Mouse (Mus musculus) small intestine, adult 10 weeks (tissue): Measurements from ENCODE around the gene Zbtb48. TPM values are rescaled to one million over a fixed set of nuclear protein-coding genes. Genes with fewer than 3 reads are reported as not detected.

Source experiments
- polyA plus RNA-seq: library from polyadenylated mRNA; stranded (reverse); fragments of 350-450 nt; fragmentation: Illumina TruSeq; extraction: RNeasy Lipid Tissue Mini Kit (QIAGEN cat#74804); gene quantifications from one replicate; pipeline ENCODE4 v1.2.3, GENCODE M21; 2014; ENCODE audit warnings: low replicate concordance

The Zbtb48 gene
- polyA plus RNA-seq: 1.3 TPM

GRCm38 (mm10) chr4:152027524-152027923 is at the start of gene Zbtb48:
Gene Zbtb48, minus strand, starts transcription at chr4:152027671.

GRCm38 (mm10) chr4:152072121-152072601 is 44.7 kb upstream of the Zbtb48 start, which contains the start of gene Plekhg5:
Gene Plekhg5, plus strand, starts transcription at chr4:152072498.

GRCm38 (mm10) chr4:152038985-152039830 is 11.7 kb upstream of the Zbtb48 start, which contains the start of gene Nol9:
Gene Nol9, plus strand, starts transcription at chr4:152039321.

DNA sequence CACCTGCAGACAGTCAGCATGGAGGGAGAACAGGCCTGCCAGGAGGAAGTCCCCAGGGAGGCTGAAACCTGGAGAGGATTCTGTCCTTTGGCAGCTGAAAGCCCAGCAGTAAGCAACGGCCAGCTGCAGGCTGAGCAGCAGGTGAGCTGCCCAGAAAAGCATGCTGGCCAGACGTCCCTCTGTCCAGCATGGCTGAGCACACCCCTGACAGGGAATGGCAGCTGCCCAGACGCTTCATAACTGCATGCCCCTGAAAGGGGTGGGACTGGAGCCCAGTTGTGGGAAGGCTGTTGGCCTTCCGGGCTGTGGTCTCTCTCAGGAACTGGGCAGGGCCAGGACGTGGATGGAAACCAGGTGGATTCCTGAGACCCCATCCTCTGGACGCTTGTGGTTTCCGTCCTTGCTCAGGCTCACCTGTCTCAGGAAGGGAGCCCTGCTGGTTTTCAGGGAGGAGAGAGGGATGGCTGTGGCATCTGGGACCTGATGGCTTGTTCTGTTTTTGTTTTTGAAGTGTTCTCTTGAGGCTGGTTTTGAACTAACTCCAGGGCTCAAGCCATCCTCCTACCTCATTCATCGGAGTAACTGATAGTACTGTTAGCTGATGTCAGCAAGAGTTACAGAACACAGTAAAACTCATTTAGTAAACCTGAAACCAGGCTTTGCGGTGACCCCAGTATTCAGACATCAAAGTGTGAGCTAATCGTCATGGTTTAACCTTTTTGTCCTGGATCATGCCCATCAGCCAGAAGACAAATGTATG is 10.9 kb upstream of the Zbtb48 start, which contains the start of gene Tas1r1:
Gene Tas1r1 (minus strand): TSS at position 344 of the 760 bp plus-strand sequence.

GRCm38 (mm10) chr4:152008622-152009075 is 18.8 kb downstream of the Zbtb48 start, which contains the start of gene Klhl21:
Gene Klhl21, plus strand, starts transcription at chr4:152008803.

GRCm38 (mm10) chr4:151996173-151996950 is 31.1 kb downstream of the Zbtb48 start, which contains the start of gene Phf13:
Gene Phf13, minus strand, starts transcription at chr4:151996258.

GRCm38 (mm10) chr4:151988342-151989109 is 38.9 kb downstream of the Zbtb48 start, which contains the start of gene Thap3:
Gene Thap3, minus strand, starts transcription at chr4:151988997.

Other genes with a start within 250 kb of the Zbtb48 start
- 30.6 TPM for gene Camta1, start 165.8 kb downstream of the Zbtb48 start, polyA plus RNA-seq
- 17.6 TPM for gene Dnajc11, start 94.0 kb downstream of the Zbtb48 start, polyA plus RNA-seq
- gene Thap3, start 38.7 kb downstream of the Zbtb48 start, polyA plus RNA-seq: not detected
- gene Phf13, start 31.4 kb downstream of the Zbtb48 start, polyA plus RNA-seq: 4.8 TPM
- 1.1 TPM for gene Klhl21, start 18.9 kb downstream of the Zbtb48 start, polyA plus RNA-seq
- gene Tas1r1, start 10.9 kb upstream of the Zbtb48 start, polyA plus RNA-seq: not detected
- gene Nol9, start 11.7 kb upstream of the Zbtb48 start, polyA plus RNA-seq: 9.7 TPM
- gene Plekhg5, start 44.8 kb upstream of the Zbtb48 start, polyA plus RNA-seq: not detected
- gene Tnfrsf25, start 88.3 kb upstream of the Zbtb48 start, polyA plus RNA-seq: not detected
- 5.0 TPM for gene Espn, start 124.7 kb upstream of the Zbtb48 start, polyA plus RNA-seq
- 6.7 TPM for gene Hes2, start 131.2 kb upstream of the Zbtb48 start, polyA plus RNA-seq
- gene Acot7, start 150.5 kb upstream of the Zbtb48 start, polyA plus RNA-seq: 0.74 TPM
- 0.63 TPM for gene Gpr153, start 246.6 kb upstream of the Zbtb48 start, polyA plus RNA-seq